Mouse (Mus musculus): ENCODE results near the gene Exoc8. TPM values are rescaled to one million over a fixed set of nuclear protein-coding genes. Genes with fewer than 3 reads are reported as not detected.

Gene Exoc8
- polyA plus RNA-seq, 1 experiment from 2014 or later = 8.1 TPM

DNA sequence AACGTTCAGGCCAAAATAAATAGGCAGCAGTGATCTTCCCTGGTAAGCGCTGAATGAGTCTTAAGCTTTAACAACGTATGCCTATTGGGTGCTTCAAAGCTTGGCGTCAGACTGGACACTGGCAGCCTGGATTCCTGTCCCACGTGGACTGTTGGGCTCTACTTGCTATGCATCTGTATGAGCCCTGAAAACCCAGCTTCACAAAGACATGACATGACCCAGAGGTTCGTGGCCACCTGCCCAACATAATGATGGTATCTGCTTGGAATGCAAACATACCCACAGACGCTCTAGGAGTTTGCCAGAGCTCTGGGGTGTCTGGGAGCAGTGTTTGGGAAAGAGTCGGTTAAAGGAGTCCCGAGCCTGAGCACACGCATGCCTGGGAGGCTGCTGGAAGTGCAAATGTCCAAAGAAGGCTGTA, 28.9 kb upstream of the Exoc8 start:
- Histone ChIP-seq H3K4me3 (ENCODE audit: low read length) (no peak overlapping the region), H3K9me3 (ENCODE audit: low read length) (no peaks in the 10 kb centered on the region), H3K4me2 (replicated peaks; ENCODE audit: low read depth, low read length) (no peak overlapping the region), H3K27me3 (ENCODE audit: insufficient read depth, low read length) (no peaks in the 10 kb centered on the region), H3K9ac (replicated peaks; ENCODE audit: low read length) (no peak overlapping the region), H3K36me3 (ENCODE audit: insufficient read depth, low read length) (0 out of 2 replicates have a peak, but pooled peaks cover 6% of the 10 kb centered on the region), H3K27ac (ENCODE audit: low read length) (no peak overlapping the region), H3K4me1 (ENCODE audit: insufficient read depth, low read length) (peaks cover 24% of the 10 kb centered on the region)
- ATAC-seq (ENCODE audit: low FRiP score, low TSS enrichment) = no peak
- 64% methylated on average over 10 of the region's 10 CpGs for WGBS

DNA sequence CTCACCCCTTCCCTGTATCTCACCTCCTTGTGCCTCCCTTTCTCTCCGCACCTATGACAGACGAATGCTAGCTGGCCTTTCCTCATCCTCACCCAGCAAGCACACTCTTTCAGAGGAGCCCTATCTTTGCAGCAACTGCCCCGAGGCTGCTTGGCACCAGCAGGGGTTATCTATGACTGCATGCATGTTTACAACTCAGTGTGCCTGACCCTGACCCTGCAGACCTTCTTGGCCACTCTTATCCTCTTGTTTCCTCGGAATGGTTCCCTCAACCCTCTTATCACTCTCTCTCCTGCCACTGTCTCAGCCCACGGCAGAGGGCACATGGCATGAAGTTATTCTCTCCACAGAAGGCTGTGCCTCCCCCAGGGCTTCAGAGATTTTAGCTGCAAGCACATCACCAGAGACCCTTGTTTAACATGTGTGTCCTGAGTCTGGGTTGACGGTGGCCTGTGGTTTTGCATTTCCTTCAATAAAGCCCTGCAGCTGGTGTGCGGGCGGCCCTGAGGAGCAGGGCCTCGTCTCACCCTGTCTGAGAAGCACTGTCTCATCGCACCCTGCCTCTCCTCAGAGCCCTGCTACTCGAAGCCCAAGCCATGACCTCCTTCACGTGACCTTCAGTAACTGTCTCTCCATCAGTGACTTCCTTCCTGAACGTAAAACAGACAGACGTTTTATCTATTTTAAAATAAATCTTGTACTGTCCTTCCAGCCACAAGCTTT, 28.2 kb upstream of the Exoc8 start:
- 51% methylated on average over 14 of the region's 14 CpGs for WGBS
- no peak for ATAC-seq (ENCODE audit: low FRiP score, low TSS enrichment)
- no peak overlapping the region for H3K4me2 ChIP-seq (replicated peaks; ENCODE audit: low read depth, low read length)
- no peak overlapping the region for H3K27ac ChIP-seq (ENCODE audit: low read length)
- H3K36me3 ChIP-seq (ENCODE audit: insufficient read depth, low read length) = 0 out of 2 replicates have a peak, but pooled peaks cover 5% of the 10 kb centered on the region
- no peak overlapping the region for H3K9ac ChIP-seq (replicated peaks; ENCODE audit: low read length)
- H3K4me3 ChIP-seq (ENCODE audit: low read length) = no peak overlapping the region
- no peaks in the 10 kb centered on the region for H3K9me3 ChIP-seq (ENCODE audit: low read length)
- H3K27me3 ChIP-seq (ENCODE audit: insufficient read depth, low read length) = no peaks in the 10 kb centered on the region
- peaks cover 24% of the 10 kb centered on the region for H3K4me1 ChIP-seq (ENCODE audit: insufficient read depth, low read length)

DNA sequence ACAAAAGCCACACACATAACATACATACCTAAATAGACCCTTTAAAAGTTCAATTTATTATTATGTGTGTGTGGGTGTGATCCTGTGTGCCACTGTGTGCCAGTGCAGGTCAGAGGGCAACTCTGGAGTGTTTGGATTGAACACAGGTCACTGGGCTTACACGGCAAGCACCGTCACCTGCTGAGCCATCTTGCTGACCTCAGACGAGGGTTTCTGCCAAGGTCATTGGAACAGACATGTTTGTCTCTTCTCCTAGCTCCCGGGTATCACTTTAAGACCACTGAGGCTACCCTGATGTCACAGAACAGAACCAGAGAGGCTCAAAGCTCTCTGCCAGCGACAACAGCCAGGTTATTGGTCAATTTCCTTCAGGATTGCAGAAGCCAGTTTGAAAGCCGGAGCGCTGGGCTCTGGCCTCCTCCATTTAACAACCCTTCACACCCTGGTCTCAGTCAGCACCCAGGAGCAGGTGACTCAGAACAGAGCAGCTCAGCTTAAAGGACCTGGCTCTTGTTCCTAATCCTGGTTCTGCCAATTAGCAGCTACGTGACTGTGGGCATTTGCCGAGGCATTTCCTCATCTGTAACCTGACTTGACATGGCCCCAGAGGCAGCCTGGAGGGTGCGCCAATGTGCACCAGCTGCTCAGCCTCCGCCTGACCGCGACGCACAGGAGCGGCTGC, 26.6 kb upstream of the Exoc8 start:
- no peak overlapping the region for H3K27ac ChIP-seq (ENCODE audit: low read length)
- H3K9ac ChIP-seq (replicated peaks; ENCODE audit: low read length) = no peak overlapping the region
- no peak for ATAC-seq (ENCODE audit: low FRiP score, low TSS enrichment)
- no peaks in the 10 kb centered on the region for H3K27me3 ChIP-seq (ENCODE audit: insufficient read depth, low read length)
- H3K36me3 ChIP-seq (ENCODE audit: insufficient read depth, low read length) = 0 out of 2 replicates have a peak, but pooled peaks cover 5% of the 10 kb centered on the region
- no peak overlapping the region for H3K4me3 ChIP-seq (ENCODE audit: low read length)
- WGBS = 76% methylated on average over 15 of the region's 15 CpGs
- no peak overlapping the region for H3K4me2 ChIP-seq (replicated peaks; ENCODE audit: low read depth, low read length)
- no peaks in the 10 kb centered on the region for H3K9me3 ChIP-seq (ENCODE audit: low read length)
- H3K4me1 ChIP-seq (ENCODE audit: insufficient read depth, low read length) = peaks cover 15% of the 10 kb centered on the region; the same call in 1 of the 2 replicates

DNA sequence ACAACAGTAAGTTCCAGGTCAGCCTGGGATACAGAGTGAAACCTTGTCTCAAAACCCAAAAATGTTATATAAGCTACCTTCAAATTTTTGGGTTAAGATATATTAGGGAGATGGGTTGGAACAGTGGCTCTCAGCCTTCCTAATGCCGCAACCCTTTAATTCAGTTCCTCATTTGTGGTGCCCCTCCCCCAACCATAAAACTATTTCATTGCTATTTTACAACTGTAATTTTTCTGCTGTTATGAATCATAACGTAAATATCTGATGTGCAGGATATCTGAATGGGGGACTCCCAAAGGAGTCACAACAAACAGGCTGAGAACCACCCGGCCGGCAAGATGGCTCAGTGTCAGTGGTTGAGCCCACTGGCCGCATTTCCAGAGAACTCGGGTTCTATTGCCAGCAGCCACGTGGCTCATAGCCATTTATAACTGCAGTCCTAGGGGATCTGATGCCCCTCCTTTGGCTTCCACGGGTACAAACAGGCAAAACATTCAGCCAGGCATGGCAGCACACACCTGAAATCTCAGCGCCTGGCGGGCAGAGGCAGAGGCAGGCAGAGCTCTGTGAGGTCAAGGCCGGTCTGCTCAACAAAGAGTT, 25.1 kb upstream of the Exoc8 start:
- ATAC-seq (ENCODE audit: low FRiP score, low TSS enrichment) = no peak
- 78% methylated on average over 11 of the region's 11 CpGs for WGBS
- H3K9ac ChIP-seq (replicated peaks; ENCODE audit: low read length) = no peak overlapping the region
- 0 out of 2 replicates have a peak, but pooled peaks cover 5% of the 10 kb centered on the region for H3K36me3 ChIP-seq (ENCODE audit: insufficient read depth, low read length)
- H3K9me3 ChIP-seq (ENCODE audit: low read length) = no peaks in the 10 kb centered on the region
- H3K27me3 ChIP-seq (ENCODE audit: insufficient read depth, low read length) = no peaks in the 10 kb centered on the region
- no peak overlapping the region for H3K4me2 ChIP-seq (replicated peaks; ENCODE audit: low read depth, low read length)
- H3K4me1 ChIP-seq (ENCODE audit: insufficient read depth, low read length) = peaks cover 15% of the 10 kb centered on the region; the same call in 1 of the 2 replicates
- H3K4me3 ChIP-seq (ENCODE audit: low read length) = no peak overlapping the region
- no peak overlapping the region for H3K27ac ChIP-seq (ENCODE audit: low read length)

DNA sequence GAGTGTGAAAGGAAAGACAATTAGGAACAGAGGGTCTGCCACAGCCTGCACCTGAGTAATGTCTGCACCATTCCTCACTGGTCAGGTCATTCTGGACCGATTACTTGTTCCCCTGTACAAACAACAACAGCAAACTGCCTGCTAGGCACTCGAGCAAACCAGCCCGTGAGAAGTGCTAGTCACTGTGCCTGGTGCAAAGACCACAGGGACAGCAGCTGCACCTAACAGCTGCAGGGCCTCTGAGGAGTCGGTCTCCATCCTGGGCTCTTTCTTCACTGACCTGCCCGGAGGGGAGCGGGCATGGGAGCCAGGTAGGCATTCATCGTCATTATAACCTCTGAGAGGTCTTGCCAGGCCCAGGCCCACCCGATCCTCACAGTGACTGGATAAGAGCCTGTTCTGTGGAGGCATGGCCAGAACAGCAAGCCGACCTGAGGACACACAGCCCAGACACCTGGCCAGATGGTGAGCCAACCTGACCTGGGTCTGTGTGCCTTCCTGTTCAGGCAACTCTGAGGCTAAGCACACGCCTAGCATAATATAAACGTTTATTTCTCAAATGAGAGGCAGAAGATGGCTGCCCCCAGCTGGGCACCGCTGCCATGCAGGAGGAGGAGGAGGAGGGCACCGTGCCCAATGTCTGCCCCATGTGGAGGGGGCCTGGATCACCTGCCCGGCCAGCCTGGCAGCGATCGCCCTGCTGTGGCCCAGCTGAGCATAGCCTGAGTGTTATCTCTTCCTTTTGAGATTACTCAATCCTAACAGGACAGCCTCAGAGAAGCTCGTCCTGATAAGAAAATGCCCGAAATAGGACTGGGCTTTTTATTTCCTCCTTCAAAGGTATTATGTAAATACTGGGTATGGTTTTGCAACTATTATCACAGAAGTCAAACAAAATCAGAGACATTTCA, 24.1 kb upstream of the Exoc8 start:
- Histone ChIP-seq H3K4me2 (replicated peaks; ENCODE audit: low read depth, low read length) (no peak overlapping the region), H3K9me3 (ENCODE audit: low read length) (no peaks in the 10 kb centered on the region), H3K9ac (replicated peaks; ENCODE audit: low read length) (no peak overlapping the region), H3K4me1 (ENCODE audit: insufficient read depth, low read length) (peaks cover 13% of the 10 kb centered on the region; the same call in 1 of the 2 replicates), H3K36me3 (ENCODE audit: insufficient read depth, low read length) (0 out of 2 replicates have a peak, but pooled peaks cover 5% of the 10 kb centered on the region), H3K4me3 (ENCODE audit: low read length) (no peak overlapping the region), H3K27me3 (ENCODE audit: insufficient read depth, low read length) (no peaks in the 10 kb centered on the region), H3K27ac (ENCODE audit: low read length) (no peak overlapping the region)
- 83% methylated on average over 18 of the region's 18 CpGs for WGBS
- ATAC-seq (ENCODE audit: low FRiP score, low TSS enrichment) = no peak

DNA sequence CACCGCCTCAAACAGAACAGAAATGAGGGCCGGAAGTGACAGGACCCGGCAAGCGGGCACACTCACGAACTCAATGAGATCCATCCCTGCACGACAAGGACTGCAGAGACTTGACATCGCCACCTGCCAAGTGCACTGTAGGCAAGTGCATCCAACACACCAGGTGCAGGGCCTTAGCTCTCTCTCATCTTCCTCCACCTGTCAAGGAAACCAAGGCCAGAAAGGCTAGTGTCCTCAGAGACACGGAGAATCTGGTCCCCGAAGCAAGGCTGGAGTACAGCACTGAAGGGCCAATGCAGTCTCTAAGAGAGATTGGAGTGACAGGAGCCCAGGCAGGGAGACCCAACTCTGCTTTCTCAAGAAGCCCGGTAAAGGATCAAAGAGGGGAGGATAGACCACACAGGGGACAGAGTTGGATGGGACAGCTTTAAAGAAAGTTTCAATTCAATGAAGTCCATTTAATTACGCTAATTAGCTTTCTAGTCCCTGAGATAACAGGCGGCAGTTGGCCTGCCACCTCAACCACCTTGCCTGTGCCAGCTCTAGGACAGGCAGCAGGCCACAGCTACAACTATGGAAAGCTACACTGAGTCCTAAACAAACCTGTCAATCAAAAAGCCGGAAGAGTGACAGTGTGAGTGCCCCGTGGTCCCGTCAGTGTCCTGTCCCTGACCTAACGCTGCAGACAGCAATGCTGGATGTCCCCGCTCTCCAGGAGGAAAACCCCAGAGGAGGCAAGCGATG, 20.4 kb upstream of the Exoc8 start:
- WGBS = 81% methylated on average over 18 of the region's 18 CpGs

DNA sequence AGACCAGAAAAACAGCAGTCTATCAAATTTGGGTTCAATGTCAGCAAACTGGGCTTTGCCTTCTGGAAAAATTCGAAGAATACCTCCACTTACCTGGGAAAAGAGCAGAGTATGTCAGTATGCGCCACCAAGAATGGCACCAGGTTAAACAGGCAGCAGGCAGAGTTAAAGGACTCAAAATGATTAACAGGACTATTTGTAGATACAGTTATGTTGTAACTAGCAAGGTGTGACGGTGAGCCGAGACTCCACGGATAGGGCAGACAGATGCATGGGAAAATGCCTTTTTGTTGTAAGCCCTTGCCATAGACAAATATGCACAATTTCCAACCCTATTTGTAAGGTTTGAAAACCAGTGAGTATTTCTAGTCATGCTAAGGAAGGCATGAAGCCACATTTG, 16.6 kb upstream of the Exoc8 start:
- Histone ChIP-seq H3K36me3 (ENCODE audit: insufficient read depth, low read length) (peaks cover 52% of the 10 kb centered on the region), H3K4me3 (ENCODE audit: low read length) (no peak overlapping the region), H3K4me1 (ENCODE audit: insufficient read depth, low read length) (peaks cover 15% of the 10 kb centered on the region; the same call in 1 of the 2 replicates), H3K9ac (replicated peaks; ENCODE audit: low read length) (no peak overlapping the region), H3K27ac (ENCODE audit: low read length) (0 out of 2 replicates have a peak overlapping the region, but pooled peaks have one; percentile 8), H3K4me2 (replicated peaks; ENCODE audit: low read depth, low read length) (no peak overlapping the region), H3K9me3 (ENCODE audit: low read length) (no peaks in the 10 kb centered on the region), H3K27me3 (ENCODE audit: insufficient read depth, low read length) (no peaks in the 10 kb centered on the region)
- 82% methylated on average over 5 of the region's 5 CpGs for WGBS
- no peak for ATAC-seq (ENCODE audit: low FRiP score, low TSS enrichment)

More for the DNA sequence above, 20.4 kb upstream of the Exoc8 start:
- no peak for ATAC-seq (ENCODE audit: low FRiP score, low TSS enrichment)
- no peaks in the 10 kb centered on the region for H3K27me3 ChIP-seq (ENCODE audit: insufficient read depth, low read length)
- H3K27ac ChIP-seq (ENCODE audit: low read length) = no peak overlapping the region
- no peak overlapping the region for H3K4me3 ChIP-seq (ENCODE audit: low read length)
- no peak overlapping the region for H3K9ac ChIP-seq (replicated peaks; ENCODE audit: low read length)
- H3K9me3 ChIP-seq (ENCODE audit: low read length) = no peaks in the 10 kb centered on the region
- H3K4me1 ChIP-seq (ENCODE audit: insufficient read depth, low read length) = peaks cover 11% of the 10 kb centered on the region; the same call in 1 of the 2 replicates
- H3K36me3 ChIP-seq (ENCODE audit: insufficient read depth, low read length) = peaks cover 28% of the 10 kb centered on the region
- H3K4me2 ChIP-seq (replicated peaks; ENCODE audit: low read depth, low read length) = no peak overlapping the region

DNA sequence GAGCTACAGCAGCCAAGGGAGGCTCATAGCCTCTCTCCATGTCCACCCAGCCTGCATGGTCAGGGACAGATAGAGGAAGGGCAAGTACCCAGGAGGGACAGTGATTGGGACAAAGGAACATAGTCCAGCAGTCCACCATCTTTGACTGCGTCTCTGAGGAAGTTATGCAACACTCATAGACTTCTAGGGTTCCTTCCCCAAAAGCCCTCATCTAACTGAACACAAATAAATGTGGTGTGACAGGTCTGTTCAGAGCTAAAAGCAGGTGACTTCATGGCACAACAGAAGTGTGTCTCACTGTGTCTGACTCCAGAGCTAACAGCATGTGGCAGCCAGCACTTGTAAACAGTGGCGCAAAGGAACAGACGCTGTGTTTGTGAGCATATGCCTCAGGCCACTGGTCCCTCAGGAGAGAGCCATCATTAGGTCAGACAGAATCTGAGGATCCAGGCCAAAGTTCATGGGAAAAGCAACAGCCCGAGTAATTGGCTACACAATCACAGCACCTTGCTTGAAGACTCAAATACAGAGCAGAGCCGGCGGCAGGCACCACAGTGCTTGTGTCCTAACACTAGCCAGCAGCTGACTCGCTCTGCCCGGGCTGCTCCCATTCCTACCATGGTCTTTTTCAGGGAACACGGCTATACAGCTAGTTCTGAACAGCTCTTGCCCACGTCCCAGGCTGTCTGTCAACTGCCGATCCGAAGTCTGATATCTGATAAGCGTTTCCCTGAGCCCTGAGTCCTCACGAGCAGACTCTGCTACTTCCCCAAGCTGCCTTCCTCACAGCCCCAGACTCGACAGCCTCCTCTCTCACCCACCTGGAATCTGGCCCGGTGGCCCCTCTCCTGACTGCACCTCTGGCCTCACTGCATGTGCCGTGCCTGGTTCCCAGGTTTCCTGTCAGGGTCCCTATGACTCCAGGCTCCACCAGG, 14.7 kb upstream of the Exoc8 start:
- Histone ChIP-seq H3K27me3 (ENCODE audit: insufficient read depth, low read length) (no peaks in the 10 kb centered on the region), H3K9me3 (ENCODE audit: low read length) (no peaks in the 10 kb centered on the region), H3K4me3 (ENCODE audit: low read length) (no peak overlapping the region), H3K9ac (replicated peaks; ENCODE audit: low read length) (no peak overlapping the region), H3K4me2 (replicated peaks; ENCODE audit: low read depth, low read length) (no peak overlapping the region), H3K27ac (ENCODE audit: low read length) (peak overlapping the region; percentile 40), H3K4me1 (ENCODE audit: insufficient read depth, low read length) (peaks cover 15% of the 10 kb centered on the region; the same call in 1 of the 2 replicates), H3K36me3 (ENCODE audit: insufficient read depth, low read length) (peaks cover 65% of the 10 kb centered on the region)
- 68% methylated on average over 17 of the region's 17 CpGs for WGBS
- peak; percentile 65 for ATAC-seq (ENCODE audit: low FRiP score, low TSS enrichment)

Data from kidney, embryonic 16.5 days (tissue).